Mouse (Mus musculus): ENCODE data around the gene Fgf11. TPM values are rescaled to one million over a fixed set of nuclear protein-coding genes. Genes with fewer than 3 reads are reported as not detected.

Fgf11 gene
- polyA plus RNA-seq (2015; fragmentation: Nextera tagmentation; extraction: Ambion mirVana) = 2.0 and 2.3 TPM in 2 replicates

DNA sequence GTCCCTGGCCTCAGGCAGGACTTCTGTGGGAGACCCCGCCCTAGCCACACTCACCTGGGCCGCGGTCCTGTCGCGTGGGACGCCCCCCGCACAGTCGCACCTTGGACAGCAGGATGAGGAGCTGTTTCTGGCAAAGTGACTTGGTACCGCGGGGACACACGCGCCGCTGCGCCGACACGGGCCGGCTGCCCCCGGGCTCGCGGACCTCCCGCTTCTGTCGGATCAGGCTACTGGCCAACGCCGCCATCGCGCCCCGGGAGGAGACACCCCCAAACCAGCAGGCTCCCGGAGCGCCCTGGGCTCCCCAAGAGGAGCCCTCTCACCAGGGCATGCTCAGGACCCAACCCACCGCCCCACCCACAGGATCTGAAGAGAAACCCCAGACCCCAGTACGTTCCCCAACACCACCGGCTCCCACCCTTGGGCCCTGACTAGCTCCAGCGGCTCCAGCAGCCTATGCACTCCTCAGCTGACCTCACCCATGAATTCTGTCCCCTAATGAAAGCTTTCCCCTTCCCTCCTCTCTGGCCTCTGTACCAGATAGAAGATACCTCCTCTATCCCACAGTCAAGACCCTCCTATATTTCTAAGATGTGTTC, at the start of gene Fgf11:
Gene Fgf11 (minus strand): TSS at position 479 of the 599 bp plus-strand sequence.
- H3K9me3 ChIP-seq = peaks cover 3% of the 10 kb centered on the region; the same call in 1 of the 2 replicates
- peaks cover 66% of the 10 kb centered on the region for H3K4me1 ChIP-seq
- H3K9ac ChIP-seq = peak within 1 kb of the TSS; percentile 87
- H3K27me3 ChIP-seq (replicated peaks) = peaks cover 83% of the 10 kb centered on the region
- peak within 1 kb of the TSS; percentile 78 for H3K27ac ChIP-seq (replicated peaks)
- H3K36me3 ChIP-seq = no peaks in the 10 kb centered on the region
- no peak for ATAC-seq (ENCODE audit: extremely low read depth, insufficient number of reproducible peaks, low FRiP score, low TSS enrichment)
- WGBS = 2% methylated on average over 33 of the region's 33 CpGs
- peak within 1 kb of the TSS; percentile 67 for H3K4me3 ChIP-seq
- H3K4me2 ChIP-seq = peak within 1 kb of the TSS; percentile 82

DNA sequence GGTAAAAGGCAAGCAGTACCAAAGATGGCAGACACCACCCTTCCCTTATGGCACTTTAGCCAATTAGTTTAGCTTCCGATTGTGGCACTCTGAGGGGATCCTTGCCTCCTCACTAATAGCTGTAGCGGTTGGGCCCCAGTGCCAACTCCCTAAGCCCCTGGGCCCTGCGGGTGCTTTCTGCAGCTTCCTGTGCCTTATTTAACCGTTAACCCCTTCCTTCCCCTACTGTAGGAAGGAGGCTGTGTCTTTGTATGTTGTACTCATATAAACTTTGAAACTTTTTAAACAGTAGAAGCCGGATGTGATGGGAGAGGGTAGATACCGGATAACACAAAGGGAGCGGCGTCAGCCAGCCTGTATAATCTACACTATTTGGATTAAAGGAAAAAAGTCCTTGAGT, 49.1 kb upstream of the Fgf11 start:
- WGBS = 76% methylated on average over 8 of the region's 8 CpGs
- H3K36me3 ChIP-seq = peaks cover 51% of the 10 kb centered on the region
- 0 out of 2 replicates have a peak, but pooled peaks cover 3% of the 10 kb centered on the region for H3K27me3 ChIP-seq (replicated peaks)
- no peaks in the 10 kb centered on the region for H3K9me3 ChIP-seq
- H3K27ac ChIP-seq (replicated peaks) = no peak overlapping the region
- no peak overlapping the region for H3K4me2 ChIP-seq
- H3K4me3 ChIP-seq = no peak overlapping the region
- peaks cover 59% of the 10 kb centered on the region for H3K4me1 ChIP-seq
- H3K9ac ChIP-seq = no peak overlapping the region
- no peak for ATAC-seq (ENCODE audit: extremely low read depth, insufficient number of reproducible peaks, low FRiP score, low TSS enrichment)

DNA sequence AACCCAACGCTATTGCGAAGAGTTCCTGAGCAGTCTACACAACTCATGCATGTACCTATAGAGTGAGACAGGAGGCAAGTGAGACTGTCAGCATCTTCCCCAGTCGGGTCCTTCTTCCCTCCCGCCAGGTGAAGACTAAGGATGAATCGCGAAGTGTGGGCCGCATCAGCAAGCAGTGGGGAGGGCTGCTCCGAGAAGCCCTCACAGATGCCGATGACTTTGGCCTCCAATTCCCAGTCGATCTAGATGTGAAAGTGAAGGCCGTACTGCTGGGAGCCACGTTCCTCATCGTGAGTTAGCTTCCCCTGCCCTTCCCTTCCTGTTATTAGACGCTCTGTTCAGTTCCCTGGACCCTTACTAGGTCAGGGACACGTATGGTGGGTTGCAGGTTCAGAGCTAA, 48.2 kb upstream of the Fgf11 start:
- Histone ChIP-seq H3K27ac (replicated peaks) (0 out of 2 replicates have a peak overlapping the region, but pooled peaks have one; percentile 31), H3K4me3 (no peak overlapping the region), H3K9me3 (no peaks in the 10 kb centered on the region), H3K4me1 (peaks cover 56% of the 10 kb centered on the region), H3K27me3 (replicated peaks) (no peaks in the 10 kb centered on the region), H3K9ac (no peak overlapping the region), H3K4me2 (no peak overlapping the region), H3K36me3 (peaks cover 51% of the 10 kb centered on the region)
- no peak for ATAC-seq (ENCODE audit: extremely low read depth, insufficient number of reproducible peaks, low FRiP score, low TSS enrichment)
- WGBS = 90% methylated on average over 15 of the region's 15 CpGs

DNA sequence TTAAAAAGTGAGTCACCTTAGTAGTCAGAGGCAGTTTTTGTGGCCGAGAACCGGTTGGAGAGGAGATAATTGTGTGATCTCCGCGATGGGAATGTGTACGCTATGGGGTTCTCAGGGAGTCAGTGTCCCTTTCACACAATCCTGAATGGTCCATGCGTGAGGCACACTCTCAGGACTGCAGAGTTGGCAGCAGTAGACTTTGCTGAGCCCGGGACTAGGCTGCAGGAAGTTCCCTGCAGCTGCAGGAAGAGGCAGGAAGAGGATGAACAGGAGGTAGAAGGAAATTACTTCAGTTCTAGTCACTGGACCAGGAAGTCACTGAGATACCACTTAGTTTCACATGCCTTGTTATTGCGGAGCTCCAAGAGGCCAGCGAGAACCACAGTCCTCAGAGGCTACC, 47.5 kb upstream of the Fgf11 start:
- H3K27me3 ChIP-seq (replicated peaks) = no peaks in the 10 kb centered on the region
- H3K9ac ChIP-seq = no peak overlapping the region
- peaks cover 51% of the 10 kb centered on the region for H3K36me3 ChIP-seq
- peaks cover 52% of the 10 kb centered on the region for H3K4me1 ChIP-seq
- no peaks in the 10 kb centered on the region for H3K9me3 ChIP-seq
- no peak for ATAC-seq (ENCODE audit: extremely low read depth, insufficient number of reproducible peaks, low FRiP score, low TSS enrichment)
- peak overlapping the region; percentile 31 for H3K27ac ChIP-seq (replicated peaks)
- 79% methylated on average over 9 of the region's 9 CpGs for WGBS
- peak overlapping the region; percentile 24 for H3K4me2 ChIP-seq
- no peak overlapping the region for H3K4me3 ChIP-seq

DNA sequence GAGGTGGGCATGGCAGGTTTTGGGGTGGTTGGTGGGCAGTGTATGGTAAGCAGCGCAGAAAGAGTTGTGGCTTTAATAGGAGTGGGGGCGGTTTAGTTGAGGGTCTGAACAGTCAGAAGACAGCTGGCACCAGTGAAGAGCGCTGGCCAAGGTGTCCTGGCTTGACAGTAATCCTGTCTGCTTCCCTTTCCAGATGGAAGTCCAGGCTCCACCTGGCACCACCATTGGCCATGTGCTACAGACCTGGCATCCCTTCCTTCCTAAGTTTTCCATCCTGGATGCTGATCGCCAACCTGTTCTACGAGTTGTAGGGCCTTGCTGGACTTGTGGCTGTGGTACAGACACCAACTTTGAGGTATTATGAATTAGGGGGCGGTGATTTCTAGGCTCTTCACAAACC, 46.4 kb upstream of the Fgf11 start:
- 97% methylated on average over 6 of the region's 6 CpGs for WGBS
- Histone ChIP-seq H3K27ac (replicated peaks) (no peak overlapping the region), H3K36me3 (peaks cover 51% of the 10 kb centered on the region), H3K27me3 (replicated peaks) (no peaks in the 10 kb centered on the region), H3K4me1 (peaks cover 47% of the 10 kb centered on the region), H3K4me2 (peak overlapping the region; percentile 89), H3K9me3 (no peaks in the 10 kb centered on the region), H3K4me3 (peak overlapping the region; percentile 88), H3K9ac (peak overlapping the region; percentile 94; the same call in 1 of the 2 replicates)
- ATAC-seq (ENCODE audit: extremely low read depth, insufficient number of reproducible peaks, low FRiP score, low TSS enrichment) = no peak

DNA sequence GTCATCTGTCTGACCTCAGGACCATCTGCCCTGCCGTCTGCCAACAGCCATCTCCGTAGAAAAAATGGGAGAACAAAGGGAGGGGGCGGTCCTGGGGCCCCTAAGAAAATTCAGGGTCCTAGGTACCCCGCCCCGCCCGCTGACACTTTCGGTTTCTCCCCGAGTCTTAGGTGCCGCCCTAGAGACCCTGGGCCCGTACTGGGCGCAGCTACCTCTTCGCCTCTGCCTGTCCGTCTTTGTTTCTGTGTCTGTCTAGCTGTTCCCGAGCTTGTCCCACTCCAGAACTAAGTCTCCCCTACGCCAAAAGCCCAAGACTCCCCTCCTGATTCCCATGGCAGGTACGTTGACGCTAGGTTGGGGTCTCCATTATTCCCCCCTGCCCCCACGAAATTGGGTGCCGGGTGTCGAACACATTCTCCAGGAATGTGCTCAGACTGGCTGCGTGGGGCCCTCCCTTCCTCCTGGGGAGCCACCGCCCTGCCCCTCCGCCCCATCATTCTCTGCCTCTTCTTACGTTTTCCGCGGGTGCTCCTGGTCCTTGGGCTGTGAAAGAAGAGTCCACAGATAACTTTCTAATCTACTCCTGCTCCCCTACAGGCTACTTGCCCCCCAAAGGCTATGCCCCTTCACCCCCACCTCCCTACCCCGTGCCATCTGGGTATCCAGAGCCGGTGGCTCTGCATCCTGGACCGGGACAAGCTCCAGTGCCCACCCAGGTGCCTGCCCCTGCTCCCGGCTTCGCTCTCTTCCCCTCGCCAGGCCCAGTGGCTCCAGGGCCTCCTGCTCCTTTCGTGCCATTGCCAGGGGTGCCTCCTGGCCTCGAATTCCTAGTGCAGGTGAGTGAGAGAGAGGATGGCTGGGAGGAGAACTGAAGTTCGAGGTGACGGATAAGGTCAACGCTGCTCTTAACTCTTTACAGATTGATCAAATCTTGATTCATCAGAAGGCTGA, 45.4 kb upstream of the Fgf11 start:
- peak; percentile 34 for ATAC-seq (ENCODE audit: extremely low read depth, insufficient number of reproducible peaks, low FRiP score, low TSS enrichment)
- Histone ChIP-seq H3K4me2 (peak overlapping the region; percentile 89), H3K36me3 (peaks cover 45% of the 10 kb centered on the region), H3K4me3 (peak overlapping the region; percentile 88), H3K27me3 (replicated peaks) (no peaks in the 10 kb centered on the region), H3K4me1 (peaks cover 38% of the 10 kb centered on the region), H3K9ac (peak overlapping the region; percentile 94), H3K9me3 (no peaks in the 10 kb centered on the region), H3K27ac (replicated peaks) (peak overlapping the region; percentile 97)
- 12% methylated on average over 37 of the region's 37 CpGs for WGBS

DNA sequence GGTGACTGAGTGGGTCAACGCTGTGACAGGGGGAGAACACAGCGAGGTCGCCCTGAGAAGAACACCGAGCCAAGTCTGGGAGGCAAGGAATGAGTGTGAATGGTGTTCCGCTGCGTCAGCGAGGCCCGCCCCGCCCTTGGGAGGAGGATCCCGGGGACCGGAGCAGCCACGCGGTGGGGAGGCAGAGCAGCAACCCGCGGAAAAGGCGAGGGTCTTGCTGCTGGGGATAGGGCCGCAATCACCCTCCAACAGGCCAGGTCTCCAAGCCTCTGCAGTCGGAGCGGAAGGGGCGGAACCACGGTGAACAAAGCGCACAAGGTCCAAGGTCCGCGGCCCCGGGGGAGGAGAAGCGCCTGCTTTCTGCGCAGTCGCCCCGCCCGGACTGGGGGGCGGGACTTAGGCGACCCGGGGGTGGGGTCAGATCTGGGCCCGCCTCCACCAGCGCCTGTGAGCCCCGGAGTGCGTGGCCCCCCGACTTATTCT, 44.6 kb upstream of the Fgf11 start, which contains the start of gene Plscr3:
Gene Plscr3 (plus strand): TSS at position 179 of the 483 bp plus-strand sequence.
- Histone ChIP-seq H3K4me3 (peak within 1 kb of the TSS; percentile 88), H3K27me3 (replicated peaks) (no peaks in the 10 kb centered on the region), H3K27ac (replicated peaks) (peak within 1 kb of the TSS; percentile 97), H3K4me1 (peaks cover 38% of the 10 kb centered on the region), H3K4me2 (peak within 1 kb of the TSS; percentile 89), H3K9me3 (no peaks in the 10 kb centered on the region), H3K9ac (peak within 1 kb of the TSS; percentile 94), H3K36me3 (peaks cover 37% of the 10 kb centered on the region)
- WGBS = under 1% methylated on average over 38 of the region's 38 CpGs
- peak; percentile 92 for ATAC-seq (ENCODE audit: extremely low read depth, insufficient number of reproducible peaks, low FRiP score, low TSS enrichment)

DNA sequence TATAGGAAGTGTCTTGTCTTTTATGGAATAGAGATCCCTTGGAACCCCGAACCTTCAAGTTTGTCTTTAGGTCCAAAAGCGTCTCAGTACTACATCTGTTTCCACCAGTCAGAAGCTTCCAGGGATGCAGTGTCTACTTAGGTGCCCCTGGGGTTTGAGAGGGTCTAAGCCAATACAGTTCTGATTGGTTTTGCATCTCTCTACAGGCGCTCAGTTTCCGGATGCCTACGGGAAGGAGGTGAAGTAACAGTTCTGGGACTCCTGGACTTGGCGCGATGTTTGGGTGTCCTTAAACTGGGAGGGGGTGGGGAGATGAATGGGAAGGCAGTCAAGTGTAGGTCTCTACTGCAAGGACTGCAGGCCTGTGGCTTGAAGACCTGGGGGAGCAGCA, 37.1 kb upstream of the Fgf11 start:
- ATAC-seq (ENCODE audit: extremely low read depth, insufficient number of reproducible peaks, low FRiP score, low TSS enrichment) = no peak
- peaks cover 46% of the 10 kb centered on the region for H3K4me1 ChIP-seq
- no peaks in the 10 kb centered on the region for H3K36me3 ChIP-seq
- WGBS = 2% methylated on average over 7 of the region's 7 CpGs
- no peaks in the 10 kb centered on the region for H3K9me3 ChIP-seq
- peaks cover 34% of the 10 kb centered on the region for H3K27me3 ChIP-seq (replicated peaks)
- H3K4me2 ChIP-seq = peak overlapping the region; percentile 88
- peak overlapping the region; percentile 85 for H3K27ac ChIP-seq (replicated peaks)
- H3K9ac ChIP-seq = peak overlapping the region; percentile 84
- peak overlapping the region; percentile 64 for H3K4me3 ChIP-seq

DNA sequence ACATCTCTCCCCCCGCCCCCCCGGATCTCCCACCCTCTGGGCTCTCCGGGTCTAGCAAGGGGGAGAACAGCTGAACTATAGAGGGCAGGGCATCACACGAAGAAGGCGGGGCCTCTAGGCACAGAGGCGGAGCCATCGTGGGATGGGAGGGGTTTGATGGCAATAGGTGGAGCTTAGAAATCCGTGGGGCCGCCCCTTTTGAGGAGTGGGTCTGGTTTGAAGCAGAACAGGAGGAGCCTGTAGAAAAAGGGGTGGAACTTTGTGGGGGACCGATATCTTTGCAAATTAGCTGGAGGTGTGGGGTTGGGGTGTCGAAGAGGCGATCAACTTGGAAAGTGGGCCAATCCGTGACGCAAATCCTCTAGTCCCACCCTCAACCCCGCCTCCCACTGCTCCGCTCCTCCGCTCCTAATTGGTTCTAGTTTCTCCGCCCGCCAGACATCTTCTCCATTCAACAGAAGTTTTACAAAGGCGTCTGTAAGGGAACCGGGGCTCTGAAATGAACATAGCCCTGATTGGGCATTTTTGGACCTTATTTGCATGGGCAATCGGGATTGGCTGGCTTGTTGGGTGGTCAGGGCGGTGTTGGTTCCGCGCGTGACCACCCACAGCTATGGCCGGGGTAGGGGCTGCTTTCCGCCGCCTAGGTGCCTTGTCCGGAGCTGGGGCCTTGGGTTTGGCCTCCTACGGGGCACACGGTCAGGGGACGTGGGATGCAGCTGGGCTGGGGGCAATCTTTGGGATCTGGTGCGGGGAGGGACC, 36.5 kb upstream of the Fgf11 start, which contains the start of gene Tmem256:
Gene Tmem256 (plus strand): TSS at position 563 of the 762 bp plus-strand sequence.
- under 1% methylated on average over 34 of the region's 34 CpGs for WGBS
- Histone ChIP-seq H3K4me3 (peak within 1 kb of the TSS; percentile 64), H3K9ac (peak within 1 kb of the TSS; percentile 84), H3K27ac (replicated peaks) (peak within 1 kb of the TSS; percentile 85), H3K4me1 (peaks cover 50% of the 10 kb centered on the region), H3K36me3 (0 out of 2 replicates have a peak, but pooled peaks cover 3% of the 10 kb centered on the region), H3K27me3 (replicated peaks) (peaks cover 40% of the 10 kb centered on the region), H3K9me3 (no peaks in the 10 kb centered on the region), H3K4me2 (peak within 1 kb of the TSS; percentile 88)
- ATAC-seq (ENCODE audit: extremely low read depth, insufficient number of reproducible peaks, low FRiP score, low TSS enrichment) = peak; percentile 90

DNA sequence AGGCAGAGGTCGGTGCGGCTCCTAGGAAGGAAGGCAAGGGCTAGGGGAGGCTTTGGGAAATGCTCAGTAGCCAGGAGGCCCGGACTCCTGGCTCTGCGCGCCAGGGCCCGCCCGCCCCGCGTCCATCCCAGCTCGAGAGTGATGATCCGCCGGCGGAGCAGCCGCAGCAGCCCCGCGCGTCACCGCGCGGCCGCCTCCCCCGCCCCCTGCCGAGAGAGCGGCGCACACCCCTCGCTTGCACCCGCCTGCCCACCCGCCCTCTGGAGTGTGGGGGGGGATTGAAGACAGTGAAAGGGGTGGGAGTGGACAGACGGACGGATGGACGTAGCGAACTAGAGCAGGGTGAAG, 35.9 kb upstream of the Fgf11 start, which contains the start of gene Nlgn2:
Gene Nlgn2 (minus strand): TSS at position 181 of the 348 bp plus-strand sequence.
- peaks cover 50% of the 10 kb centered on the region for H3K4me1 ChIP-seq
- peak; percentile 59; the same call in 1 of the 2 replicates for ATAC-seq (ENCODE audit: extremely low read depth, insufficient number of reproducible peaks, low FRiP score, low TSS enrichment)
- 0% methylated on average over 31 of the region's 32 CpGs for WGBS

More for the DNA sequence above, 35.9 kb upstream of the Fgf11 start, which contains the start of gene Nlgn2:
- Histone ChIP-seq H3K9ac (peak within 1 kb of the TSS; percentile 84), H3K9me3 (no peaks in the 10 kb centered on the region), H3K27ac (replicated peaks) (peak within 1 kb of the TSS; percentile 85), H3K4me3 (peak within 1 kb of the TSS; percentile 64), H3K27me3 (replicated peaks) (peaks cover 46% of the 10 kb centered on the region), H3K36me3 (peaks cover 8% of the 10 kb centered on the region; the same call in 1 of the 2 replicates), H3K4me2 (peak within 1 kb of the TSS; percentile 88)

All from heart, embryonic 13.5 days (tissue).